Comparison of ENCODE assay signal across 13 mouse cellular contexts in the genomic region with DNA sequence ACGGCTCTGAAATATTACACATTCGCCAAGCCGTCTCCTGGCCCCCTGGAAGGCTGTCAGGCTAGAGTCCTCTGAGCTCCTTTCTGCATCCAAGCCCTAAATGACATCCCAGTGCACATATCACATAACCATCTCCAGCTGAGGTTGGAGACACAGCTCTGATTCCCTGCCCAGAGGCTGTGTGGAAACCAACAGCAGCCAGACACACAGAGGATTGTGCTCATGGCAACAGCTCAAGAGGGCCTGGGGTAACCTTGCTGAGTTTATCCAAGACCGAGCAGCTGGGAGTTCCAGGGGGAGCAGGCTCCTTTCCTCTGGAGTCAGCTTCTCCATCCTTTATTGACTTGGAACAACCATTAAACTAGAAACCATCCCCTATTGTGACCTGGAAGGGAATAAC.
DNase-seq lines count a peak whose midpoint lies in the region; ATAC-seq lines count a peak whose summit lies in the region.
"Had no signal": no experiment of that assay in that cellular context is flagged by ENCODE, and none has a peak within 500 bp of the region (broad histone marks: within the 10 kb centered on the region; RNA-seq: fewer than 3 reads in every experiment).

No protein-coding gene starts in this region.

- H3K27me3 ChIP-seq in kidney, embryonic 16.5 days (ENCODE audit: insufficient read depth, low read length): no peaks in the 10 kb centered on the region
- H3K27me3 ChIP-seq in hindbrain, embryonic 15.5 days: no peaks in the 10 kb centered on the region
- H3K27me3 ChIP-seq: forebrain, embryonic 12.5 days; heart, embryonic 15.5 days had no signal

- H3K4me2 ChIP-seq in kidney, embryonic 16.5 days (replicated peaks; ENCODE audit: low read depth, low read length): no peak overlapping the region
- no peak overlapping the region for H3K4me2 ChIP-seq in hindbrain, embryonic 15.5 days
- H3K4me2 ChIP-seq: forebrain, embryonic 12.5 days; heart, embryonic 15.5 days had no signal

- peak; percentile 32 for DNase-seq in kidney, postnatal 10 days
- DNase-seq in adipocyte (ENCODE audit: low spot score): peak; percentile 32
- DNase-seq in gastrocnemius, adult 8-10 months (ENCODE audit: low spot score in 2 of 2): peak; percentile 48 to 67
- no peak for DNase-seq in thymus, postnatal 10 days (ENCODE audit: low spot score in 2 of 2)
- no peak for DNase-seq in right cerebral cortex, postnatal 14 days
- DNase-seq: liver, postnatal 0 days; retina, postnatal 1 day had no signal

- no peak for ATAC-seq in kidney, embryonic 16.5 days (ENCODE audit: low FRiP score, low TSS enrichment)
- 0 out of 2 replicates have a peak, but pooled peaks have one; percentile 36 for ATAC-seq in hindbrain, embryonic 15.5 days (ENCODE audit: low FRiP score, low read depth)
- ATAC-seq in activated CD4-positive, CD25-positive, alpha-beta regulatory T cell, adult 4 months: no peak
- ATAC-seq: liver, postnatal 0 days had no signal

- no peak overlapping the region for H3K9ac ChIP-seq in kidney, embryonic 16.5 days (replicated peaks; ENCODE audit: low read length)
- no peak overlapping the region for H3K9ac ChIP-seq in hindbrain, embryonic 15.5 days
- H3K9ac ChIP-seq: forebrain, embryonic 12.5 days; heart, embryonic 15.5 days; liver, postnatal 0 days had no signal

- 57% methylated on average over 4 of the region's 4 CpGs for WGBS in kidney, embryonic 16.5 days
- WGBS in hindbrain, embryonic 15.5 days: 46% methylated on average over 4 of the region's 4 CpGs

- H3K36me3 ChIP-seq in kidney, embryonic 16.5 days (ENCODE audit: insufficient read depth, low read length): no peaks in the 10 kb centered on the region
- H3K36me3 ChIP-seq in hindbrain, embryonic 15.5 days: no peaks in the 10 kb centered on the region
- H3K36me3 ChIP-seq: forebrain, embryonic 12.5 days; heart, embryonic 15.5 days had no signal

- H3K4me3 ChIP-seq in kidney, embryonic 16.5 days (ENCODE audit: low read length): no peak overlapping the region
- no peak overlapping the region for H3K4me3 ChIP-seq in hindbrain, embryonic 15.5 days
- H3K4me3 ChIP-seq: forebrain, embryonic 12.5 days; heart, embryonic 15.5 days had no signal

- no peak overlapping the region for H3K27ac ChIP-seq in kidney, embryonic 16.5 days (ENCODE audit: low read length)
- H3K27ac ChIP-seq in hindbrain, embryonic 15.5 days (replicated peaks): 0 out of 2 replicates have a peak overlapping the region, but pooled peaks have one; percentile 0
- H3K27ac ChIP-seq: forebrain, embryonic 12.5 days; heart, embryonic 15.5 days; kidney, postnatal 0 days had no signal

- no peaks in the 10 kb centered on the region for H3K4me1 ChIP-seq in kidney, embryonic 16.5 days (ENCODE audit: insufficient read depth, low read length)
- H3K4me1 ChIP-seq in hindbrain, embryonic 15.5 days (replicated peaks): peaks cover 3% of the 10 kb centered on the region; the same call in 1 of the 2 replicates
- H3K4me1 ChIP-seq: forebrain, embryonic 12.5 days; heart, embryonic 15.5 days had no signal

- no peaks in the 10 kb centered on the region for H3K9me3 ChIP-seq in kidney, embryonic 16.5 days (ENCODE audit: low read length)
- no peaks in the 10 kb centered on the region for H3K9me3 ChIP-seq in hindbrain, embryonic 15.5 days
- H3K9me3 ChIP-seq: forebrain, embryonic 12.5 days; heart, embryonic 15.5 days had no signal

Comparison
In these comparisons a context has a peak if more than half of its experiments do, and no peak if none do; other contexts are left out.
1. DNase-seq: peak in kidney, postnatal 10 days (single experiment), adipocyte (single experiment) and gastrocnemius, adult 8-10 months (2 of 2); none in thymus, postnatal 10 days (0 of 2) and right cerebral cortex, postnatal 14 days (single experiment).